Mouse (Mus musculus) bone marrow macrophage, adult 2 months (primary cell): Measurements from ENCODE around the gene Slc47a2. TPM values are rescaled to one million over a fixed set of nuclear protein-coding genes. Genes with fewer than 3 reads are reported as not detected.
"Not testable (repeated sequence)": the region's sequence is repeated elsewhere in the genome, so short reads cannot be mapped to it uniquely, and the experiment has no call there.

Experiments used
- H3K27ac ChIP-seq: 2 replicates; pipeline ENCODE4 v1.5.1; 2012; ENCODE audit warnings: low read depth, low read length; ENCODE audit not compliant: insufficient read depth
- H3K4me1 ChIP-seq: 2 replicates; pipeline ENCODE4 v1.6.1; 2012; ENCODE audit warnings: low read length; ENCODE audit not compliant: control insufficient read depth, insufficient read depth
- H3K4me3 ChIP-seq: 2 replicates; pipeline ENCODE4 v1.5.1; 2012; ENCODE audit warnings: mild to moderate bottlenecking, low read length, moderate library complexity; ENCODE audit not compliant: insufficient read depth
- CTCF ChIP-seq: IDR thresholded peaks from 2 replicates; pipeline ENCODE4 v1.5.1; 2012; ENCODE audit warnings: low read depth, mild to moderate bottlenecking, low read length, moderate library complexity
- POLR2A ChIP-seq: IDR thresholded peaks from 2 replicates; pipeline ENCODE4 v1.6.1; 2012; ENCODE audit warnings: mild to moderate bottlenecking, low read depth, low read length, borderline replicate concordance
- polyA plus RNA-seq: library from polyadenylated mRNA; stranded (reverse); fragments of >200 nt; gene quantifications from 2 replicates; pipeline ENCODE4 v1.2.4, GENCODE M21; 2012; ENCODE audit not compliant: missing spikeins, insufficient read depth, insufficient read length

The Slc47a2 gene
- polyA plus RNA-seq, 1 experiment: not detected

DNA sequence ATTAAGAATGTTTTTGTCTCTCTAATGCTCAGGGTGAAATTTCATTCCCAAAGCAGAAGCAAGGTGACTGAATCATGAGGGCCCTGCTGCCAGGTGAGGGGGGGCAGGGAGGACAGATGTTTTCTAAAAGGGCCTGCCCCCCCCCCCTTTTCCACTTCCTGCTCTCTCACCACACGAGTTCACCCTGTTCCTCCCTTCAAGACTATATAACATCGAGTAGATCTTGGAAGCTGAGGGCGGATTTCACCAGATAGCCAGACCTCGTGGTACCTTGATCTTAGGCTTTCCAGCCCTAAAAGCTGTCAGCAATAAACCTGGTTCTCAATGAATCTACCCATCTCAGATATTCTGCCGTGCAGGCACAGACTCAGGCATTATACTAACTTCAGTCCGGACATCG, 32.3 kb downstream of the Slc47a2 start:
- Histone ChIP-seq H3K27ac (no peak overlapping the region), H3K4me3 (no peak overlapping the region), H3K4me1 (no peaks in the 10 kb centered on the region)
- TF ChIP-seq CTCF: no peak
- no peak for TF ChIP-seq POLR2A

GRCm38 (mm10) chr11:61309831-61310230, 32.8 kb downstream of the Slc47a2 start:
- TF ChIP-seq POLR2A (no peak), CTCF (no peak)
- Histone ChIP-seq H3K4me1 (no peaks in the 10 kb centered on the region), H3K27ac (no peak overlapping the region), H3K4me3 (no peak overlapping the region)

DNA sequence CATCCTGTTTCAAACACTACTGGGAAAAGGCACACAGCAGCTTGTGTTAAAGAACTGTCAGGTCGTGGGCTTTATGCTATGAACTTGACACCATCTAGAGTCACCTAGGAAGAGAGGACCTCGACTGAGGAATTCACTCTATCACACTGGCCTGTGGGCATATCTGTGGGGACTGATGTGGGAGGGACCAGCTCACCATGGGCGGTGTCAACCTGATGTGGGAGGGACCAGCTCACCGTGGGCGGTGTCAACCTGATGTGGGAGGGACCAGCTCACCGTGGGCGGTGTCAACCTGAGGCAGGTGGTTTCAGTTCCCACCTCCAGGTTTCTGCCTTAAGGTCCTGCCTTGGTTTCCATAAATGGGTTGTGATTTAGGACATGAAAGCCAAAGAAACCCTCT, 34.9 kb downstream of the Slc47a2 start:
- H3K4me3 ChIP-seq: no peak overlapping the region
- TF ChIP-seq CTCF (no peak), POLR2A (no peak)

DNA sequence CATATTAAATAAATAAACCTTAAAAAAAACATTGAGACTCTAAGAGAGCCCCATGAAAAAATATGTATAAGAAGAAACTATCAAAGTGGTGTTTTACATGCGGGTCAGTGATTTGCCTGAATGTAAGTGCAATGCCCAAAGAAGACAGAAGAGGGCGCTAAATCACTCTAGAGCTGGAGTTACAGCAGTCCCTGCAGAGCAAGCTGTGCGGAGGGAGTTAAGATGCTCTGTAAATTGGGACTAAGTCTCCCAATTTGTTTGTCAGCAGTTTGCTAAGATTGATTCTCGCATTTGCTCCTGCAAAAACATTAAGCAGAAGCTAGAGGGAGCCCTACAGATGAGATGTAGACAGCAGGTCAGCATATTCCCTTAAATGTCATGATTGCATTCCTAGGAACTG, 37.3 kb downstream of the Slc47a2 start:
- TF ChIP-seq POLR2A (no peak), CTCF (no peak)
- Histone ChIP-seq H3K27ac (no peak overlapping the region), H3K4me1 (no peaks in the 10 kb centered on the region), H3K4me3 (no peak overlapping the region)

More for the DNA sequence above, 34.9 kb downstream of the Slc47a2 start:
- no peak overlapping the region for H3K27ac ChIP-seq
- H3K4me1 ChIP-seq: no peaks in the 10 kb centered on the region

GRCm38 (mm10) chr11:61304535-61304934, 38.1 kb downstream of the Slc47a2 start:
- H3K27ac ChIP-seq, H3K4me1 ChIP-seq: not testable (repeated sequence)

GRCm38 (mm10) chr11:61300716-61301392, 41.8 kb downstream of the Slc47a2 start:
- no peak overlapping the region for H3K4me3 ChIP-seq

More at GRCm38 (mm10) chr11:61304535-61304934, 38.1 kb downstream of the Slc47a2 start:
- H3K4me3 ChIP-seq: not testable (repeated sequence)

DNA sequence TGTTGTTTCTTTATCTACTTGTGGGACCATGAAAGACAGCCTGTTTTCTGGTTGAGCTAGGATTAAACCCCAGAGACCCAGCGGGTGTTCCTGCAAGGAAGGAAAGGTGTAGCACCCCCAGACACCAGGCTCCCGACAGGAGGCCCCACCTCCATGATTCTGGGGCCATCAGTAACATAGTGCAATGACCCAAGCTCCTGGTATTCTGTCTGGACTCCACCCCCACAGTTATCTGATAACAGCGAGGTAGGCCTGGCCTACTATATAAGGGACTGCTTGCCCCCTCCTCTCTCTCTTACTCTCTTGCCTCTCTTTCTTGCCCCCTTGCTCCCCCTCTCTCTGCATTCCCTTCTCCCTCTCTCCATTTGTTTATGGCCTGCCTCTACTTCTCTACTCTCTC, 42.5 kb downstream of the Slc47a2 start:
- Histone ChIP-seq H3K4me3 (no peak overlapping the region), H3K27ac (no peak overlapping the region), H3K4me1 (no peaks in the 10 kb centered on the region)
- no peak for TF ChIP-seq CTCF
- no peak for TF ChIP-seq POLR2A

More at GRCm38 (mm10) chr11:61300716-61301392, 41.8 kb downstream of the Slc47a2 start:
- Histone ChIP-seq H3K4me1 (no peaks in the 10 kb centered on the region), H3K27ac (no peak overlapping the region)
- TF ChIP-seq CTCF (no peak), POLR2A (no peak)

DNA sequence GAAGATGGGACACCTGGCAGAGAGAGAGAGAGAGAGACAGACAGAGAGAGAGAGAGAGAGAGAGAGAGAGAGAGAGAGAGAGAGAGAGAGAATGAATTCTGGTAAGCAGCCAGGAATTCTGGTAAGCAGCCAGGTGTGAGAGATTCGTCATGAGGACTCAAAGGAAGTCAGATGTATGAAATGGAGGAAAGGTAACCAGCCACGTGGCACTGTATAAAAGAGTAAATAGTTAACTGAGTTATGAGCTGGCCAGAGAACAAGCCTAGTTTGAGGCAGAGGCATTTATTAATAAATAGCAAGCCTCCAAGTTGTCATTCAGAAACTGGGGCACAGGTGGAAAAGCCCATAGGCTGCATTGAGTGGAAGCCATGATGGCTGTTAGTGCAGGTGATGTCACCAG, 44.8 kb downstream of the Slc47a2 start:
- Histone ChIP-seq H3K27ac (no peak overlapping the region), H3K4me3 (no peak overlapping the region), H3K4me1 (no peaks in the 10 kb centered on the region)
- TF ChIP-seq CTCF: no peak
- no peak for TF ChIP-seq POLR2A

DNA sequence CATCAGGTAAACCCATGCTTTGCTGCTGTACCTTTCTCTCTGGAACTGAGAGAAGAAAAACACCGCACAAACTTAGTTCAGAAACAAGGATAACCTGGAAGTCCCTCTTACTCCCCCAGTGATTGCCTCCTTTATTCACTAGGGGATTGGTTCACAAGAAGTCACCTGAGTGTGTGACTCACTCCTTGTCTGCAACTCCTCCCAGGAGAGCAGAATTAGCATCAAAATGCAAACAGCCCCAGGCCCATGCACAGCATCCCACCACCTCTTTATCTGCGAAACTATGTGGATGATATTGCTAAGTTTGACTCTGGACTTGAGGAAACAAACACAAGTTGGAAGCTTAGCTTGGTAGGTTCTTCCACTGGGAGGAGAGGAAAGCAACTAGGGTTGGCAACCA, 45.3 kb downstream of the Slc47a2 start:
- no peak overlapping the region for H3K27ac ChIP-seq
- no peaks in the 10 kb centered on the region for H3K4me1 ChIP-seq
- TF ChIP-seq CTCF (no peak), POLR2A (no peak)
- H3K4me3 ChIP-seq: no peak overlapping the region

DNA sequence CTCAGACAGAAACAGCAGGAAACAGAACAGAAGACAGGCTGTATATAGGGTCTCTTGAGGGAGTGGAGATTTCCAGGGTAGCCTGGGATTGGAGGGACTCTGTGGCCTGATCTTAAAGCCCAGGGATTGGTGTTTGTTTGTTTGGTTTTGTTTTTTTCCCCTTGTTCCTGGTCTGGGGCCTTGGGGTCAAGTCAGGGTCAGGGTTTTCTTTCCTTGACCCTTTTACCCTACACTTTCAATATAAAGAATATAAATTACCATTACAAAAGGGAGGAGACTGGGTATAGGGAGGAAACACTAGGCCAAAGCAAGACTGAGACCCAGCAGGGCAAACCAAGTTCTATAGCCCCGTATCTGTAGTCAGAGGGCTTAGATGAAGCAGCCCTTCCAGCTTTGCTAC, 46.1 kb downstream of the Slc47a2 start:
- no peak overlapping the region for H3K4me3 ChIP-seq
- no peak overlapping the region for H3K27ac ChIP-seq
- TF ChIP-seq CTCF (no peak), POLR2A (no peak)
- H3K4me1 ChIP-seq: no peaks in the 10 kb centered on the region

DNA sequence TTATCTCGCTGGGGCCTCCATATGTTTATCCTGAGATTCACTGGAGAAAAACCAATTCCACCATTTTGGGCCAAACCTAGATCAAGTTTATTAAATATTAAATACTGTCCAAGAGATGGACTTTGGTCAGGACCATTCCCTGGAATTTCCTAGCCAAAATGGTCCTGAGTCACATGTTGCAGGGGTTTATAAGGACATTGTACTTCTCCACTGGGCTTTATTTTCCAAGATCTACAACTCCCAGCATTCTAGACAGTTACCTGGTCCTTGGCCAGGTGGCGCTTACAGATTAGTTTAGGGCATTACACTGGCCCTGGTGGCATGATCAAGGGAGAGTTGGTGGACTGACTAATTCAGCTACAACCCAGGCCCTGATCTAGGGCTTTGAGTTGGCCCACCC, 47.1 kb downstream of the Slc47a2 start:
- Histone ChIP-seq H3K4me1 (no peaks in the 10 kb centered on the region), H3K4me3 (no peak overlapping the region), H3K27ac (no peak overlapping the region)
- TF ChIP-seq POLR2A (no peak), CTCF (no peak)
